Mouse (Mus musculus) limb, embryonic 15.5 days (tissue): Measurements from ENCODE around the gene Dhrs9. TPM values are rescaled to one million over a fixed set of nuclear protein-coding genes. Genes with fewer than 3 reads are reported as not detected.
"Not testable (repeated sequence)": the region's sequence is repeated elsewhere in the genome, so short reads cannot be mapped to it uniquely, and the experiment has no call there.

ENCODE experiments used
- ATAC-seq: fragments of 200-750 bp; cut with Nextera tagmentation; 2 replicates; pipeline ENCODE4 v1.8.0; 2017; ENCODE audit warnings: low read depth, moderate TSS enrichment; ENCODE audit not compliant: insufficient number of reproducible peaks, low FRiP score, low TSS enrichment
- H3K27ac ChIP-seq: fragments of 300-500 bp; sonication (generic); 2 replicates; pipeline ENCODE4 v1.5.1; 2015; ENCODE audit warnings: moderate library complexity, mild to moderate bottlenecking, inconsistent platforms
- H3K27me3 ChIP-seq: fragments of 300-500 bp; sonication (generic); 2 replicates; pipeline ENCODE4 v1.6.1; 2015; ENCODE audit warnings: inconsistent platforms
- H3K36me3 ChIP-seq: fragments of 300-500 bp; sonication (generic); 2 replicates; pipeline ENCODE4 v1.6.1; 2015; ENCODE audit warnings: inconsistent platforms
- H3K4me1 ChIP-seq: fragments of 300-500 bp; sonication (generic); 2 replicates; pipeline ENCODE4 v1.6.1; 2015; ENCODE audit warnings: inconsistent platforms
- H3K4me2 ChIP-seq: fragments of 300-500 bp; sonication (generic); 2 replicates; pipeline ENCODE4 v1.6.1; 2015; ENCODE audit warnings: mild to moderate bottlenecking, inconsistent platforms
- H3K4me3 ChIP-seq: fragments of 300-500 bp; sonication (generic); 2 replicates; pipeline ENCODE4 v1.5.1; 2015; ENCODE audit warnings: mild to moderate bottlenecking, inconsistent platforms
- H3K9ac ChIP-seq: fragments of 300-500 bp; sonication (generic); 2 replicates; pipeline ENCODE4 v1.6.1; 2015; ENCODE audit warnings: inconsistent platforms
- H3K9me3 ChIP-seq: fragments of 300-500 bp; sonication (generic); 2 replicates; pipeline ENCODE4 v1.6.1; 2016; ENCODE audit warnings: inconsistent platforms
- WGBS: fragments of 180-500 bp; shearing (Covaris S2); methylation state at CpG from one replicate; pipeline ENCODE4 v1.1.7; 2015; 5-methylcytosine and 5-hydroxymethylcytosine counted together
- polyA plus RNA-seq: library from polyadenylated mRNA; unstranded; fragments of >200 nt; fragmentation: Nextera tagmentation; extraction: Ambion mirVana; gene quantifications from 2 replicates; pipeline ENCODE4 v1.2.1, GENCODE M21; 2015

The Dhrs9 gene
- polyA plus RNA-seq: 0.11 and 0.15 TPM in 2 replicates

GRCm38 (mm10) chr2:69380281-69380680 is at the start of gene Dhrs9:
TSS of gene Dhrs9 (plus strand) at chr2:69380445.
- no peaks in the 10 kb centered on the region for H3K36me3 ChIP-seq
- H3K9me3 ChIP-seq: no peaks in the 10 kb centered on the region
- no peak within 1 kb of the TSS for H3K4me2 ChIP-seq
- H3K9ac ChIP-seq: no peak within 1 kb of the TSS
- H3K27ac ChIP-seq: 0 out of 2 replicates have a peak within 1 kb of the TSS, but pooled peaks have one; percentile 11
- no peaks in the 10 kb centered on the region for H3K27me3 ChIP-seq
- peaks cover 7% of the 10 kb centered on the region for H3K4me1 ChIP-seq
- 49% methylated on average over 13 of the region's 13 CpGs for WGBS
- no peak within 1 kb of the TSS for H3K4me3 ChIP-seq
- no peak for ATAC-seq

- H3K27ac ChIP-seq, H3K9ac ChIP-seq, H3K4me3 ChIP-seq, H3K36me3 ChIP-seq, H3K4me2 ChIP-seq, H3K4me1 ChIP-seq, H3K27me3 ChIP-seq, H3K9me3 ChIP-seq, ATAC-seq: not testable (repeated sequence)
- WGBS: 91% methylated on average over 6 of the region's 6 CpGs
Measured at GRCm38 (mm10) chr2:69331523-69331922, 48.7 kb upstream of the Dhrs9 start.

GRCm38 (mm10) chr2:69341506-69341905 is 38.7 kb upstream of the Dhrs9 start:
- no peak overlapping the region for H3K9ac ChIP-seq
- H3K36me3 ChIP-seq: no peaks in the 10 kb centered on the region
- ATAC-seq: no peak
- H3K4me1 ChIP-seq: no peaks in the 10 kb centered on the region
- H3K27me3 ChIP-seq: no peaks in the 10 kb centered on the region
- 87% methylated on average over 6 of the region's 6 CpGs for WGBS
- no peaks in the 10 kb centered on the region for H3K9me3 ChIP-seq
- no peak overlapping the region for H3K4me2 ChIP-seq
- no peak overlapping the region for H3K27ac ChIP-seq
- no peak overlapping the region for H3K4me3 ChIP-seq

GRCm38 (mm10) chr2:69342496-69343221 is 37.6 kb upstream of the Dhrs9 start, which contains the start of gene Abcb11:
TSS of gene Abcb11 (minus strand) at chr2:69342616.
- no peaks in the 10 kb centered on the region for H3K36me3 ChIP-seq
- H3K27ac ChIP-seq: no peak within 1 kb of the TSS
- no peaks in the 10 kb centered on the region for H3K9me3 ChIP-seq
- H3K4me2 ChIP-seq: no peak within 1 kb of the TSS
- 87% methylated on average over 9 of the region's 9 CpGs for WGBS
- H3K4me1 ChIP-seq: no peaks in the 10 kb centered on the region
- H3K4me3 ChIP-seq: no peak within 1 kb of the TSS
- no peaks in the 10 kb centered on the region for H3K27me3 ChIP-seq
- no peak within 1 kb of the TSS for H3K9ac ChIP-seq
- no peak for ATAC-seq

- not testable (repeated sequence) for H3K27ac ChIP-seq, H3K9ac ChIP-seq, H3K36me3 ChIP-seq, H3K4me1 ChIP-seq, H3K4me3 ChIP-seq, H3K27me3 ChIP-seq, H3K9me3 ChIP-seq, H3K4me2 ChIP-seq
- ATAC-seq: peak; percentile 100
Measured at GRCm38 (mm10) chr2:69355402-69355801, 24.8 kb upstream of the Dhrs9 start.

- no peaks in the 10 kb centered on the region for H3K27me3 ChIP-seq
- no peaks in the 10 kb centered on the region for H3K9me3 ChIP-seq
- no peaks in the 10 kb centered on the region for H3K4me1 ChIP-seq
- H3K36me3 ChIP-seq: no peaks in the 10 kb centered on the region
- no peak overlapping the region for H3K9ac ChIP-seq
- no peak for ATAC-seq
- no peak overlapping the region for H3K27ac ChIP-seq
- H3K4me3 ChIP-seq: no peak overlapping the region
- 78% methylated on average over 2 of the region's 2 CpGs for WGBS
- H3K4me2 ChIP-seq: no peak overlapping the region
Measured at GRCm38 (mm10) chr2:69364831-69365230, 15.4 kb upstream of the Dhrs9 start.

GRCm38 (mm10) chr2:69365275-69365674 is 15.0 kb upstream of the Dhrs9 start:
- Histone ChIP-seq H3K9me3 (no peaks in the 10 kb centered on the region), H3K36me3 (no peaks in the 10 kb centered on the region), H3K27ac (no peak overlapping the region), H3K27me3 (no peaks in the 10 kb centered on the region), H3K4me3 (no peak overlapping the region), H3K4me2 (no peak overlapping the region), H3K4me1 (no peaks in the 10 kb centered on the region), H3K9ac (no peak overlapping the region)
- WGBS: 88% methylated on average over 1 of the region's 1 CpGs
- ATAC-seq: no peak

GRCm38 (mm10) chr2:69376780-69377179 is 3.5 kb upstream of the Dhrs9 start:
- no peaks in the 10 kb centered on the region for H3K27me3 ChIP-seq
- 65% methylated on average over 2 of the region's 2 CpGs for WGBS
- H3K4me3 ChIP-seq: no peak overlapping the region
- H3K27ac ChIP-seq: no peak overlapping the region
- no peaks in the 10 kb centered on the region for H3K36me3 ChIP-seq
- H3K9me3 ChIP-seq: no peaks in the 10 kb centered on the region
- H3K9ac ChIP-seq: no peak overlapping the region
- H3K4me2 ChIP-seq: no peak overlapping the region
- peaks cover 7% of the 10 kb centered on the region for H3K4me1 ChIP-seq
- no peak for ATAC-seq

- no peak overlapping the region for H3K27ac ChIP-seq
- no peak overlapping the region for H3K9ac ChIP-seq
- no peaks in the 10 kb centered on the region for H3K36me3 ChIP-seq
- H3K9me3 ChIP-seq: no peaks in the 10 kb centered on the region
- no peak for ATAC-seq
- H3K4me3 ChIP-seq: no peak overlapping the region
- 13% methylated on average over 1 of the region's 1 CpGs for WGBS
- no peaks in the 10 kb centered on the region for H3K27me3 ChIP-seq
- peaks cover 7% of the 10 kb centered on the region for H3K4me1 ChIP-seq
- H3K4me2 ChIP-seq: no peak overlapping the region
Measured at GRCm38 (mm10) chr2:69379801-69380200, 444 bp upstream of the Dhrs9 start.

- ATAC-seq: no peak
- peaks cover 7% of the 10 kb centered on the region for H3K4me1 ChIP-seq
- H3K9ac ChIP-seq: no peak overlapping the region
- H3K9me3 ChIP-seq: no peaks in the 10 kb centered on the region
- no peak overlapping the region for H3K4me2 ChIP-seq
- H3K36me3 ChIP-seq: no peaks in the 10 kb centered on the region
- no peak overlapping the region for H3K27ac ChIP-seq
- no peak overlapping the region for H3K4me3 ChIP-seq
- H3K27me3 ChIP-seq: no peaks in the 10 kb centered on the region
- 46% methylated on average over 8 of the region's 8 CpGs for WGBS
Measured at GRCm38 (mm10) chr2:69381740-69382139, 1.5 kb downstream of the Dhrs9 start.

- ATAC-seq: no peak
Measured at GRCm38 (mm10) chr2:69382838-69383237, 2.6 kb downstream of the Dhrs9 start.

GRCm38 (mm10) chr2:69386118-69386871 is 6.0 kb downstream of the Dhrs9 start:
- Histone ChIP-seq H3K27me3 (no peaks in the 10 kb centered on the region), H3K27ac (no peak overlapping the region), H3K9ac (no peak overlapping the region), H3K4me1 (no peaks in the 10 kb centered on the region), H3K36me3 (no peaks in the 10 kb centered on the region), H3K9me3 (no peaks in the 10 kb centered on the region), H3K4me3 (no peak overlapping the region), H3K4me2 (no peak overlapping the region)
- WGBS: 77% methylated on average over 3 of the region's 3 CpGs
- no peak for ATAC-seq

More at GRCm38 (mm10) chr2:69382838-69383237, 2.6 kb downstream of the Dhrs9 start:
- H3K27me3 ChIP-seq: no peaks in the 10 kb centered on the region
- no peak overlapping the region for H3K27ac ChIP-seq
- H3K4me3 ChIP-seq: no peak overlapping the region
- WGBS: 84% methylated on average over 5 of the region's 5 CpGs
- H3K4me2 ChIP-seq: no peak overlapping the region
- no peaks in the 10 kb centered on the region for H3K9me3 ChIP-seq
- H3K9ac ChIP-seq: no peak overlapping the region
- H3K4me1 ChIP-seq: peaks cover 7% of the 10 kb centered on the region
- H3K36me3 ChIP-seq: no peaks in the 10 kb centered on the region
